Mouse (Mus musculus): ENCODE data around the gene Cep112. TPM values are rescaled to one million over a fixed set of nuclear protein-coding genes. Genes with fewer than 3 reads are reported as not detected.

Gene Cep112
- polyA plus RNA-seq, 1 experiment = 0.07 TPM

DNA sequence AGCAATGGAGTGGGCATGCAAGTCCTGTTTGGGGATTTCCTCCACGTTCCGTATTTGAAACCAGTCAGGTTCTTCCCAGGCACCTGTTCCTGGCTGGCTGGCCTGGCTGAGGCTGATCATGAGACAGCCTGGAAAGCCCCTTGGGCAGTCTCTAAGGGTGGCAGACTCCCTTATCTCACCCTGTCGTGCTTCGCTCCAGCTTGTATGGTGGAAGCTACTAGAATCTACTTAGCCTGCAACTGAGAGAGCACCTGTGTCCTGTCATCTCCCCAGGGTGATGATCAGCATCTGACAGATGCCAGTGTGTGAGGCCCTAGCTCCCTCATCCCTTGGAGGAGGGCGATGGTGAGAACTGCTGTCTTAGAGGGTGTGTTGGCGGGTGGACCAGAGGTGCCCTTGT lies 473.5 kb downstream of the Cep112 start:
- H3K27ac ChIP-seq (ENCODE audit: control insufficient read depth, insufficient read depth, low read length) = no peak overlapping the region

GRCm38 (mm10) chr11:108900718-108901488 lies 475.9 kb downstream of the Cep112 start:
- no peak overlapping the region for H3K27ac ChIP-seq (ENCODE audit: control insufficient read depth, insufficient read depth, low read length)
- WGBS = 83% methylated on average over 10 of the region's 10 CpGs
- TF ChIP-seq POLR2A (IDR thresholded peaks at IDR 0.05; ENCODE audit: control insufficient read depth, extremely low read depth, insufficient read depth, low read length, poor library complexity) = no peak
- TF ChIP-seq CTCF (IDR thresholded peaks at IDR 0.05; ENCODE audit: borderline replicate concordance, control insufficient read depth, extremely low read depth, insufficient read depth, low read length, poor library complexity) = no peak
- no peaks in the 10 kb centered on the region for H3K27me3 ChIP-seq (ENCODE audit: control insufficient read depth, insufficient read depth, low read length)
- no peak for DNase-seq
- no peaks in the 10 kb centered on the region for H3K36me3 ChIP-seq (ENCODE audit: control insufficient read depth, insufficient read depth, low read length)
- H3K4me3 ChIP-seq (ENCODE audit: control insufficient read depth, insufficient read depth, low read length) = no peak overlapping the region
- H3K4me1 ChIP-seq (replicated peaks; ENCODE audit: control insufficient read depth, insufficient read depth, low read length) = no peaks in the 10 kb centered on the region

More for the DNA sequence above, 473.5 kb downstream of the Cep112 start:
- H3K27me3 ChIP-seq (ENCODE audit: control insufficient read depth, insufficient read depth, low read length) = no peaks in the 10 kb centered on the region
- 81% methylated on average over 6 of the region's 6 CpGs for WGBS
- no peaks in the 10 kb centered on the region for H3K36me3 ChIP-seq (ENCODE audit: control insufficient read depth, insufficient read depth, low read length)
- no peak overlapping the region for H3K4me3 ChIP-seq (ENCODE audit: control insufficient read depth, insufficient read depth, low read length)
- H3K4me1 ChIP-seq (replicated peaks; ENCODE audit: control insufficient read depth, insufficient read depth, low read length) = no peaks in the 10 kb centered on the region
- TF ChIP-seq CTCF (IDR thresholded peaks at IDR 0.05; ENCODE audit: borderline replicate concordance, control insufficient read depth, extremely low read depth, insufficient read depth, low read length, poor library complexity) = no peak
- no peak for TF ChIP-seq POLR2A (IDR thresholded peaks at IDR 0.05; ENCODE audit: control insufficient read depth, extremely low read depth, insufficient read depth, low read length, poor library complexity)
- no peak for DNase-seq

DNA sequence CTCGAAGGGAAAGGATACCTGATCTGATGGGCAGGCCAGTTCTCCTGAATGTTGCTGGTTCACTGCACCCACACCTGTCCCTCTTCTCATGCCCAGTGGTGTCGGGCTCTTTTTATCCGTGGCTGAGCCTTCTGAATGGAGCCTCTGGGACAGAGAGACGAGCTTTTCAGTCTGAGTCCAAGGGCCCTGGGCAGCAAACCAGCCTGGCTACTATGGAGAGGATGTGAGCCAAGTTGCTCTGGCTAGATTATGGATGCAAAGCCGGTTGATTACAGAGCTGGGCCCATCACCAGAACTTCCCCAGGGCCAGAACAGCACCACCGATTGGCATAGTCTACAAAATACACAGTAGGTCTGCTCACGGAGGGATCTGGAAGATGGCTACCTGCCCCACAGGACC lies 476.7 kb downstream of the Cep112 start:
- no peaks in the 10 kb centered on the region for H3K36me3 ChIP-seq (ENCODE audit: control insufficient read depth, insufficient read depth, low read length)
- no peak for DNase-seq
- H3K4me1 ChIP-seq (replicated peaks; ENCODE audit: control insufficient read depth, insufficient read depth, low read length) = no peaks in the 10 kb centered on the region
- no peak overlapping the region for H3K27ac ChIP-seq (ENCODE audit: control insufficient read depth, insufficient read depth, low read length)
- WGBS = 83% methylated on average over 7 of the region's 7 CpGs
- H3K27me3 ChIP-seq (ENCODE audit: control insufficient read depth, insufficient read depth, low read length) = no peaks in the 10 kb centered on the region
- TF ChIP-seq CTCF (IDR thresholded peaks at IDR 0.05; ENCODE audit: borderline replicate concordance, control insufficient read depth, extremely low read depth, insufficient read depth, low read length, poor library complexity) (no peak), POLR2A (IDR thresholded peaks at IDR 0.05; ENCODE audit: control insufficient read depth, extremely low read depth, insufficient read depth, low read length, poor library complexity) (no peak)
- no peak overlapping the region for H3K4me3 ChIP-seq (ENCODE audit: control insufficient read depth, insufficient read depth, low read length)

GRCm38 (mm10) chr11:108902303-108902702 lies 477.3 kb downstream of the Cep112 start:
- DNase-seq = no peak
- no peak overlapping the region for H3K27ac ChIP-seq (ENCODE audit: control insufficient read depth, insufficient read depth, low read length)
- TF ChIP-seq POLR2A (IDR thresholded peaks at IDR 0.05; ENCODE audit: control insufficient read depth, extremely low read depth, insufficient read depth, low read length, poor library complexity) (no peak), CTCF (IDR thresholded peaks at IDR 0.05; ENCODE audit: borderline replicate concordance, control insufficient read depth, extremely low read depth, insufficient read depth, low read length, poor library complexity) (no peak)
- H3K27me3 ChIP-seq (ENCODE audit: control insufficient read depth, insufficient read depth, low read length) = no peaks in the 10 kb centered on the region
- H3K36me3 ChIP-seq (ENCODE audit: control insufficient read depth, insufficient read depth, low read length) = no peaks in the 10 kb centered on the region
- H3K4me3 ChIP-seq (ENCODE audit: control insufficient read depth, insufficient read depth, low read length) = no peak overlapping the region
- WGBS = 93% methylated on average over 4 of the region's 4 CpGs
- no peaks in the 10 kb centered on the region for H3K4me1 ChIP-seq (replicated peaks; ENCODE audit: control insufficient read depth, insufficient read depth, low read length)

DNA sequence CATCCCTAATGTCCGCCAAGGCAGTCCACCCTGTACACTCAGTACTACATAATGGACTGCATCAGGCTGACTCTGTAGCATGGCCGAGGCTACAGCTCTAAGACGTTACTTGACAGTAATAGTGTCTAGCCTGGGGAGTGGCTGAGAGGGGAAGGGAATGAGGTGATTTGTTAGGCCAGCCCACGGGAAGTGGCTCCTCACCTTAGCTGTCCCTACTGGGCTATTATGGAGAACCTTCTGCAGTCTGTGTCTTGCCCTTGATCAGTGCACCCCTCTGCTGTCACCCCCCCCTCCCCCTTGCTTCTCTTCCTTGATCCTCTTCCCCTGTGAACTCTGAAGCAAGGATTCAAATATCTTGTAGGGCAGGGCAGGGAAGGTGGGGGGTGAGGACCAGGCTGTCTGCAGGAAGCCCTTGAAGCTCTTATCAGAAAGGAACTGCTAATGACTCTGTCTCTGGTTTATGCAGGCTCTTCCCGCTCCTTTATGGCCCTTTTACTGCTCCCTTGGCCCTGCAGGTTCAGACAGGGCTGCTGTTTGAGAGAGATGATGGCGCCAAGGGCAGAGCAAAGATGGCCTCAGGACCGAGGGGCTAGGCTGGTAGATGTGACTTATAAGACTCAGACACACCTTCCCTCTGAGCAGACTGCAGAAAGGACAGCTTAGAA lies 481.7 kb downstream of the Cep112 start:
- Histone ChIP-seq H3K4me3 (ENCODE audit: control insufficient read depth, insufficient read depth, low read length) (no peak overlapping the region), H3K27ac (ENCODE audit: control insufficient read depth, insufficient read depth, low read length) (no peak overlapping the region), H3K36me3 (ENCODE audit: control insufficient read depth, insufficient read depth, low read length) (no peaks in the 10 kb centered on the region), H3K4me1 (replicated peaks; ENCODE audit: control insufficient read depth, insufficient read depth, low read length) (peaks cover 21% of the 10 kb centered on the region), H3K27me3 (ENCODE audit: control insufficient read depth, insufficient read depth, low read length) (peaks cover 3% of the 10 kb centered on the region; the same call in 1 of the 2 replicates)
- DNase-seq = no peak
- no peak for TF ChIP-seq CTCF (IDR thresholded peaks at IDR 0.05; ENCODE audit: borderline replicate concordance, control insufficient read depth, extremely low read depth, insufficient read depth, low read length, poor library complexity)
- TF ChIP-seq POLR2A (IDR thresholded peaks at IDR 0.05; ENCODE audit: control insufficient read depth, extremely low read depth, insufficient read depth, low read length, poor library complexity) = no peak
- 73% methylated on average over 7 of the region's 7 CpGs for WGBS

GRCm38 (mm10) chr11:108909396-108910195 lies 484.6 kb downstream of the Cep112 start:
- no peaks in the 10 kb centered on the region for H3K36me3 ChIP-seq (ENCODE audit: control insufficient read depth, insufficient read depth, low read length)
- H3K4me1 ChIP-seq (replicated peaks; ENCODE audit: control insufficient read depth, insufficient read depth, low read length) = peaks cover 27% of the 10 kb centered on the region
- peaks cover 3% of the 10 kb centered on the region; the same call in 1 of the 2 replicates for H3K27me3 ChIP-seq (ENCODE audit: control insufficient read depth, insufficient read depth, low read length)
- TF ChIP-seq CTCF (IDR thresholded peaks at IDR 0.05; ENCODE audit: borderline replicate concordance, control insufficient read depth, extremely low read depth, insufficient read depth, low read length, poor library complexity) (no peak), POLR2A (IDR thresholded peaks at IDR 0.05; ENCODE audit: control insufficient read depth, extremely low read depth, insufficient read depth, low read length, poor library complexity) (no peak)
- DNase-seq = no peak
- no peak overlapping the region for H3K27ac ChIP-seq (ENCODE audit: control insufficient read depth, insufficient read depth, low read length)
- H3K4me3 ChIP-seq (ENCODE audit: control insufficient read depth, insufficient read depth, low read length) = no peak overlapping the region
- 18% methylated on average over 24 of the region's 24 CpGs for WGBS

Other genes starting within 250 kb of the Cep112 start
- gene Apoh, start 81.8 kb upstream of the Cep112 start, polyA plus RNA-seq (2012; rRNA removed) = 0.40 and 3.3 TPM in 2 replicates
- 11.0 and 12.2 TPM in 2 replicates for gene Prkca, start 81.3 kb upstream of the Cep112 start, polyA plus RNA-seq (2012; rRNA removed)